Mouse (Mus musculus) MN1 (cell line): Measurements from ENCODE around the gene Lrrc40.

Experiments
- DNase-seq: peaks from one replicate; pipeline ENCODE4 v3.0.0-alpha.2; 2016; ENCODE audit warnings: low spot score

Lrrc40 gene

GRCm38 (mm10) chr3:158036329-158036988 is at the start of gene Lrrc40, which contains the start of gene Srsf11:
Gene Lrrc40 (plus strand): TSS chr3:158036662.
Gene Srsf11 (minus strand): TSS chr3:158036639.
- DNase-seq: peak; percentile 93

- no peak for DNase-seq
Measured at GRCm38 (mm10) chr3:157993322-157993721, 43.1 kb upstream of the Lrrc40 start.

GRCm38 (mm10) chr3:157995726-157996125 is 40.7 kb upstream of the Lrrc40 start:
- no peak for DNase-seq

GRCm38 (mm10) chr3:157998742-157999369 is 37.6 kb upstream of the Lrrc40 start:
- DNase-seq: no peak

GRCm38 (mm10) chr3:158008647-158009046 is 27.8 kb upstream of the Lrrc40 start:
- no peak for DNase-seq

- DNase-seq: no peak
Measured at GRCm38 (mm10) chr3:158009762-158010320, 26.6 kb upstream of the Lrrc40 start.

GRCm38 (mm10) chr3:158031371-158031925 is 5.0 kb upstream of the Lrrc40 start:
- peak; percentile 91 for DNase-seq

- peak; percentile 9 for DNase-seq
Measured at GRCm38 (mm10) chr3:158032106-158032505, 4.4 kb upstream of the Lrrc40 start.

GRCm38 (mm10) chr3:158035866-158036265 is 596 bp upstream of the Lrrc40 start:
- peak; percentile 32 for DNase-seq

GRCm38 (mm10) chr3:158038106-158038505 is 1.6 kb downstream of the Lrrc40 start:
- DNase-seq: no peak

GRCm38 (mm10) chr3:158040755-158041154 is 4.3 kb downstream of the Lrrc40 start:
- no peak for DNase-seq

- DNase-seq: no peak
Measured at GRCm38 (mm10) chr3:158049508-158049907, 13.0 kb downstream of the Lrrc40 start.

GRCm38 (mm10) chr3:158060621-158061291 is 24.3 kb downstream of the Lrrc40 start:
- DNase-seq: no peak

- no peak for DNase-seq
Measured at GRCm38 (mm10) chr3:158061811-158062523, 25.5 kb downstream of the Lrrc40 start.

GRCm38 (mm10) chr3:158065256-158065655 is 28.8 kb downstream of the Lrrc40 start:
- no peak for DNase-seq

- DNase-seq: no peak
Measured at GRCm38 (mm10) chr3:158067916-158068315, 31.5 kb downstream of the Lrrc40 start.

GRCm38 (mm10) chr3:158068613-158069263 is 32.3 kb downstream of the Lrrc40 start:
- no peak for DNase-seq

GRCm38 (mm10) chr3:158075004-158075403 is 38.5 kb downstream of the Lrrc40 start:
- no peak for DNase-seq

GRCm38 (mm10) chr3:158076685-158077379 is 40.4 kb downstream of the Lrrc40 start:
- DNase-seq: peak; percentile 67

GRCm38 (mm10) chr3:158077380-158077772 is 40.9 kb downstream of the Lrrc40 start:
- DNase-seq: no peak

- DNase-seq: no peak
Measured at GRCm38 (mm10) chr3:158077828-158078227, 41.4 kb downstream of the Lrrc40 start.
